Comparison of ENCODE assay signal across 24 mouse cellular contexts in the genomic region with DNA sequence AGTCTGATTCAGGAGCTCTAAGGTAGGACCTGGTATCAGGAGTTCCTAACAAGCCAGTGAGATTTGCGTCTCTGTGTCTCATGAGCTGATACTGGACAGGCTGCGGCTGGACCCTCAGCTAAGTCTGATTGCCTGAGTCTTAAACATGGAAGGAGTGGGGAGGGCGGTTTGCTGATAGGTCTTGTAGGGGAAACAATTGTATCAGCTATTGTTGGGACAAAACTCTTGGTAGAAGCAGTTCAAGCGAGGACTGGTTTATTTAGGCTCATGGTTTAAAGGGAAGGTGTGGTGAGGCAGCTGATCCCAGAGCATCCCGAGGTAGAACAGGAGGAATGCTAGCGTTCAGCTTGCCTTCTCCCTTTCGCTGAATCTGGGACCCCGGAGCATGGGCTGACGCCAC. TPM values are rescaled to one million over a fixed set of nuclear protein-coding genes. Genes with fewer than 3 reads are reported as not detected.
DNase-seq lines count a peak whose midpoint lies in the region; ATAC-seq and TF ChIP-seq lines count a peak whose summit lies in the region.
"Had no signal": no experiment of that assay in that cellular context is flagged by ENCODE, and none has a peak within 500 bp of the region (broad histone marks: within the 10 kb centered on the region; RNA-seq: fewer than 3 reads in every experiment).

No protein-coding gene starts in this region.

- TF ChIP-seq POLR2A in heart, adult 2 months (IDR thresholded peaks at IDR 0.05; ENCODE audit: insufficient read depth, low read depth, low read length): no peak

- peaks cover 10% of the 10 kb centered on the region for H3K4me1 ChIP-seq in heart, adult 2 months (ENCODE audit: control insufficient read depth, insufficient read depth, low read length)
- peaks cover 48% of the 10 kb centered on the region for H3K4me1 ChIP-seq in heart, embryonic 12.5 days (replicated peaks)
- H3K4me1 ChIP-seq: embryonic facial prominence, embryonic 10.5 days; embryonic facial prominence, embryonic 12.5 days; forebrain, embryonic 13.5 days had no signal

- no peak for DNase-seq in gastrocnemius, adult 2 months
- DNase-seq in gastrocnemius, postnatal 36 days: no peak
- DNase-seq in heart, adult 2 months: peak; percentile 7 to 19
- DNase-seq in heart, postnatal 25 days (ENCODE audit: low spot score): no peak
- DNase-seq in heart, postnatal 4 days: peak; percentile 3
- peak; percentile 31 for DNase-seq in testis, postnatal 10 days (ENCODE audit: low spot score)
- DNase-seq in testis, postnatal 14 days (ENCODE audit: low spot score): no peak
- DNase-seq: adrenal gland, adult 8-10 months; adrenal gland, postnatal 14 days; adrenal gland, postnatal 36 days; cerebellum, adult 11-12 months; cerebellum, adult 2 months; cerebellum, adult 9-10 months; cerebellum, postnatal 10 days; cerebellum, postnatal 25 days had no signal

- H3K9ac ChIP-seq in heart, adult 2 months (ENCODE audit: low read depth, low read length): peak overlapping the region; percentile 40
- no peak overlapping the region for H3K9ac ChIP-seq in heart, embryonic 12.5 days
- H3K9ac ChIP-seq: embryonic facial prominence, embryonic 12.5 days; forebrain, embryonic 13.5 days had no signal

- peaks cover 4% of the 10 kb centered on the region; the same call in 1 of the 2 replicates for H3K79me2 ChIP-seq in heart, adult 2 months (replicated peaks; ENCODE audit: control insufficient read depth, insufficient read depth, low read length)

- no peaks in the 10 kb centered on the region for H3K9me3 ChIP-seq in heart, embryonic 12.5 days (replicated peaks)
- H3K9me3 ChIP-seq: embryonic facial prominence, embryonic 12.5 days; forebrain, embryonic 13.5 days had no signal

- ATAC-seq in heart, embryonic 12.5 days (ENCODE audit: insufficient number of reproducible peaks, low FRiP score): no peak
- ATAC-seq: activated CD4-positive, CD25-positive, alpha-beta regulatory T cell, adult 4 months; CD4-positive, CD25-positive, alpha-beta regulatory T cell, adult 4 months; forebrain, embryonic 13.5 days; Patski had no signal

- peaks cover 20% of the 10 kb centered on the region for H3K36me3 ChIP-seq in heart, adult 2 months (ENCODE audit: control insufficient read depth, insufficient read depth, low read length)
- H3K36me3 ChIP-seq in heart, embryonic 12.5 days: peaks cover 19% of the 10 kb centered on the region
- H3K36me3 ChIP-seq: G1E had no signal

- H3K4me3 ChIP-seq in gastrocnemius, adult 2 months: no peak overlapping the region; the same call in 1 of the 2 replicates
- peak overlapping the region; percentile 37 for H3K4me3 ChIP-seq in heart, adult 2 months
- H3K4me3 ChIP-seq in heart, embryonic 12.5 days: no peak overlapping the region
- H3K4me3 ChIP-seq: embryonic facial prominence, embryonic 10.5 days; embryonic facial prominence, embryonic 12.5 days; forebrain, embryonic 13.5 days had no signal

- 88% methylated on average over 9 of the region's 9 CpGs for WGBS in heart, adult 2 months
- WGBS in heart, embryonic 12.5 days: 85% methylated on average over 9 of the region's 9 CpGs

- no peak overlapping the region for H3K4me2 ChIP-seq in heart, embryonic 12.5 days
- H3K4me2 ChIP-seq: embryonic facial prominence, embryonic 12.5 days; forebrain, embryonic 13.5 days had no signal

- intact Hi-C loops in gastrocnemius, adult 2 months (cut with DNase I): no loop called here
- intact Hi-C loops in gastrocnemius, postnatal 36 days (cut with DNase I): no loop called here
- intact Hi-C loops in heart, adult 2 months (cut with DNase I): no loop called here
- intact Hi-C loops in heart, postnatal 25 days (cut with DNase I): no loop called here

- peak overlapping the region; percentile 79 for H3K27ac ChIP-seq in gastrocnemius, adult 2 months
- peak overlapping the region; percentile 89 for H3K27ac ChIP-seq in heart, adult 2 months
- H3K27ac ChIP-seq in heart, embryonic 12.5 days (ENCODE audit: poor library complexity, severe bottlenecking): no peak overlapping the region
- H3K27ac ChIP-seq: embryonic facial prominence, embryonic 10.5 days; embryonic facial prominence, embryonic 12.5 days; forebrain, embryonic 13.5 days had no signal

- TF ChIP-seq EP300 in heart, adult 2 months (IDR thresholded peaks at IDR 0.05; ENCODE audit: insufficient read depth, low read depth, low read length): no peak

- TF ChIP-seq CTCF in gastrocnemius, adult 2 months (IDR thresholded peaks at IDR 0.05): no peak
- TF ChIP-seq CTCF in heart, adult 2 months (IDR thresholded peaks at IDR 0.05): no peak

- H3K27me3 ChIP-seq in heart, adult 2 months (ENCODE audit: control insufficient read depth, insufficient read depth, low read length): no peaks in the 10 kb centered on the region
- no peaks in the 10 kb centered on the region for H3K27me3 ChIP-seq in heart, embryonic 12.5 days (replicated peaks)
- H3K27me3 ChIP-seq: CH12.LX; embryonic facial prominence, embryonic 12.5 days; forebrain, embryonic 13.5 days; Patski had no signal

RNA-seq across cellular contexts. Expression of a gene that starts 8.2 kb away (rescaled TPM):
- total RNA-seq in gastrocnemius, adult 2 months (2021): 1 to 10 TPM; 3.4 to 5.1 TPM
- 1 to 10 TPM; 3.4 to 4.5 TPM for total RNA-seq in gastrocnemius, postnatal 36 days (2021)
- 1 to 10 TPM; 1.1 TPM for total RNA-seq in heart, adult 2 months (2021)
- polyA plus RNA-seq in heart, adult 2 months (2012; rRNA removed): 0.61 TPM in 2 replicates
- total RNA-seq in heart, postnatal 25 days (2021): 1 to 10 TPM in 1 of 2 experiments, under 1 TPM in 1; 0.92 to 1.8 TPM
- total RNA-seq in heart, postnatal 4 days (2021): 1 to 10 TPM; 6.0 to 6.6 TPM
- polyA plus RNA-seq in heart, embryonic 12.5 days (2016; fragmentation: Nextera tagmentation; extraction: Ambion mirVana): 1.9 TPM in 2 replicates
- polyA plus RNA-seq: activated CD4-positive, CD25-positive, alpha-beta regulatory T cell, adult 4 months; CD4-positive, CD25-positive, alpha-beta regulatory T cell, adult 4 months; G1E had no signal

Comparison
In these comparisons a context has a peak if more than half of its experiments do, and no peak if none do; other contexts are left out.
1. DNase-seq: peak in heart, adult 2 months (2 of 2), heart, postnatal 4 days (single experiment) and testis, postnatal 10 days (single experiment); none in gastrocnemius, adult 2 months (single experiment), gastrocnemius, postnatal 36 days (0 of 2), heart, postnatal 25 days (single experiment) and testis, postnatal 14 days (single experiment).